Mouse (Mus musculus): Measurements from ENCODE around the gene Pcp4. TPM values are rescaled to one million over a fixed set of nuclear protein-coding genes. Genes with fewer than 3 reads are reported as not detected.

Pcp4 gene
- polyA plus RNA-seq, 1 experiment from 2014 or later = 0.59 TPM

- WGBS = 9% methylated on average over 8 of the region's 8 CpGs
- H3K4me1 ChIP-seq (replicated peaks) = peaks cover 31% of the 10 kb centered on the region
- no peak overlapping the region for H3K9ac ChIP-seq
- peak overlapping the region; percentile 47 for H3K4me2 ChIP-seq
- peak; percentile 91 for ATAC-seq (replicated peaks; ENCODE audit: insufficient number of reproducible peaks, insufficient read depth, low FRiP score, low read depth)
- H3K36me3 ChIP-seq = no peaks in the 10 kb centered on the region
- no peak overlapping the region for H3K4me3 ChIP-seq
- H3K9me3 ChIP-seq (replicated peaks) = no peaks in the 10 kb centered on the region
- peaks cover 58% of the 10 kb centered on the region for H3K27me3 ChIP-seq
- H3K27ac ChIP-seq = peak overlapping the region; percentile 58
Observed at GRCm38 (mm10) chr16:96533710-96534109, 66.3 kb downstream of the Pcp4 start.

GRCm38 (mm10) chr16:96535271-96535670 lies 67.9 kb downstream of the Pcp4 start:
- 83% methylated on average over 4 of the region's 4 CpGs for WGBS
- no peak overlapping the region for H3K9ac ChIP-seq
- no peaks in the 10 kb centered on the region for H3K36me3 ChIP-seq
- H3K9me3 ChIP-seq (replicated peaks) = no peaks in the 10 kb centered on the region
- H3K4me3 ChIP-seq = no peak overlapping the region
- no peak overlapping the region for H3K4me2 ChIP-seq
- H3K27me3 ChIP-seq = peaks cover 64% of the 10 kb centered on the region
- no peak overlapping the region for H3K27ac ChIP-seq
- H3K4me1 ChIP-seq (replicated peaks) = peaks cover 27% of the 10 kb centered on the region
- no peak for ATAC-seq (replicated peaks; ENCODE audit: insufficient number of reproducible peaks, insufficient read depth, low FRiP score, low read depth)

- no peaks in the 10 kb centered on the region for H3K9me3 ChIP-seq (replicated peaks)
- H3K4me1 ChIP-seq (replicated peaks) = peaks cover 21% of the 10 kb centered on the region
- peaks cover 57% of the 10 kb centered on the region for H3K27me3 ChIP-seq
- H3K9ac ChIP-seq = no peak overlapping the region
- ATAC-seq (replicated peaks; ENCODE audit: insufficient number of reproducible peaks, insufficient read depth, low FRiP score, low read depth) = no peak
- H3K36me3 ChIP-seq = no peaks in the 10 kb centered on the region
- H3K4me3 ChIP-seq = no peak overlapping the region
- no peak overlapping the region for H3K27ac ChIP-seq
- H3K4me2 ChIP-seq = no peak overlapping the region
Observed at GRCm38 (mm10) chr16:96536426-96536825, 69.0 kb downstream of the Pcp4 start.

- Histone ChIP-seq H3K4me3 (no peak overlapping the region), H3K9ac (no peak overlapping the region), H3K27ac (no peak overlapping the region), H3K4me1 (replicated peaks) (peaks cover 6% of the 10 kb centered on the region), H3K4me2 (no peak overlapping the region), H3K9me3 (replicated peaks) (no peaks in the 10 kb centered on the region), H3K27me3 (peaks cover 44% of the 10 kb centered on the region), H3K36me3 (no peaks in the 10 kb centered on the region)
- no peak for ATAC-seq (replicated peaks; ENCODE audit: insufficient number of reproducible peaks, insufficient read depth, low FRiP score, low read depth)
- 69% methylated on average over 4 of the region's 4 CpGs for WGBS
Observed at GRCm38 (mm10) chr16:96539091-96539490, 71.7 kb downstream of the Pcp4 start.

- H3K27ac ChIP-seq = no peak overlapping the region
- 62% methylated on average over 2 of the region's 2 CpGs for WGBS
- no peak overlapping the region for H3K9ac ChIP-seq
- no peaks in the 10 kb centered on the region for H3K9me3 ChIP-seq (replicated peaks)
- no peak overlapping the region for H3K4me2 ChIP-seq
- no peaks in the 10 kb centered on the region for H3K36me3 ChIP-seq
- ATAC-seq (replicated peaks; ENCODE audit: insufficient number of reproducible peaks, insufficient read depth, low FRiP score, low read depth) = no peak
- peaks cover 26% of the 10 kb centered on the region for H3K27me3 ChIP-seq
- no peak overlapping the region for H3K4me3 ChIP-seq
- H3K4me1 ChIP-seq (replicated peaks) = no peaks in the 10 kb centered on the region
Observed at GRCm38 (mm10) chr16:96541056-96541455, 73.7 kb downstream of the Pcp4 start.

GRCm38 (mm10) chr16:96552680-96553079 lies 85.3 kb downstream of the Pcp4 start:
- Histone ChIP-seq H3K36me3 (no peaks in the 10 kb centered on the region), H3K4me2 (no peak overlapping the region), H3K4me3 (no peak overlapping the region), H3K9ac (no peak overlapping the region), H3K27me3 (no peaks in the 10 kb centered on the region), H3K4me1 (replicated peaks) (no peaks in the 10 kb centered on the region), H3K9me3 (replicated peaks) (no peaks in the 10 kb centered on the region), H3K27ac (no peak overlapping the region)
- ATAC-seq (replicated peaks; ENCODE audit: insufficient number of reproducible peaks, insufficient read depth, low FRiP score, low read depth) = no peak
- WGBS = 75% methylated on average over 2 of the region's 2 CpGs

- 67% methylated on average over 4 of the region's 4 CpGs for WGBS
- no peak overlapping the region for H3K27ac ChIP-seq
- no peak overlapping the region for H3K9ac ChIP-seq
- H3K36me3 ChIP-seq = no peaks in the 10 kb centered on the region
- no peak overlapping the region for H3K4me2 ChIP-seq
- no peaks in the 10 kb centered on the region for H3K4me1 ChIP-seq (replicated peaks)
- no peaks in the 10 kb centered on the region for H3K27me3 ChIP-seq
- H3K9me3 ChIP-seq (replicated peaks) = no peaks in the 10 kb centered on the region
- no peak overlapping the region for H3K4me3 ChIP-seq
- ATAC-seq (replicated peaks; ENCODE audit: insufficient number of reproducible peaks, insufficient read depth, low FRiP score, low read depth) = no peak
Observed at GRCm38 (mm10) chr16:96555412-96555811, 88.0 kb downstream of the Pcp4 start.

GRCm38 (mm10) chr16:96556621-96557020 lies 89.2 kb downstream of the Pcp4 start:
- Histone ChIP-seq H3K9me3 (replicated peaks) (no peaks in the 10 kb centered on the region), H3K36me3 (no peaks in the 10 kb centered on the region), H3K4me1 (replicated peaks) (no peaks in the 10 kb centered on the region), H3K4me2 (no peak overlapping the region), H3K27ac (no peak overlapping the region), H3K9ac (no peak overlapping the region), H3K27me3 (no peaks in the 10 kb centered on the region), H3K4me3 (no peak overlapping the region)
- no peak for ATAC-seq (replicated peaks; ENCODE audit: insufficient number of reproducible peaks, insufficient read depth, low FRiP score, low read depth)
- WGBS = 55% methylated on average over 3 of the region's 3 CpGs

- Histone ChIP-seq H3K4me3 (no peak overlapping the region), H3K27ac (no peak overlapping the region), H3K27me3 (no peaks in the 10 kb centered on the region), H3K9ac (no peak overlapping the region), H3K4me1 (replicated peaks) (no peaks in the 10 kb centered on the region), H3K4me2 (no peak overlapping the region), H3K9me3 (replicated peaks) (no peaks in the 10 kb centered on the region), H3K36me3 (no peaks in the 10 kb centered on the region)
- no peak for ATAC-seq (replicated peaks; ENCODE audit: insufficient number of reproducible peaks, insufficient read depth, low FRiP score, low read depth)
- WGBS = 97% methylated on average over 1 of the region's 1 CpGs
Observed at GRCm38 (mm10) chr16:96558341-96558740, 90.9 kb downstream of the Pcp4 start.

- Histone ChIP-seq H3K4me3 (no peak overlapping the region), H3K27ac (no peak overlapping the region), H3K27me3 (no peaks in the 10 kb centered on the region), H3K9me3 (replicated peaks) (no peaks in the 10 kb centered on the region), H3K4me2 (no peak overlapping the region), H3K4me1 (replicated peaks) (no peaks in the 10 kb centered on the region), H3K9ac (no peak overlapping the region), H3K36me3 (no peaks in the 10 kb centered on the region)
- no peak for ATAC-seq (replicated peaks; ENCODE audit: insufficient number of reproducible peaks, insufficient read depth, low FRiP score, low read depth)
Observed at GRCm38 (mm10) chr16:96559796-96560195, 92.4 kb downstream of the Pcp4 start.

GRCm38 (mm10) chr16:96563350-96564257 lies 96.2 kb downstream of the Pcp4 start:
- no peak overlapping the region for H3K4me3 ChIP-seq
- no peaks in the 10 kb centered on the region for H3K4me1 ChIP-seq (replicated peaks)
- ATAC-seq (replicated peaks; ENCODE audit: insufficient number of reproducible peaks, insufficient read depth, low FRiP score, low read depth) = no peak
- H3K9me3 ChIP-seq (replicated peaks) = no peaks in the 10 kb centered on the region
- no peak overlapping the region for H3K9ac ChIP-seq
- H3K27me3 ChIP-seq = no peaks in the 10 kb centered on the region
- 80% methylated on average over 8 of the region's 8 CpGs for WGBS
- no peaks in the 10 kb centered on the region for H3K36me3 ChIP-seq
- no peak overlapping the region for H3K4me2 ChIP-seq
- no peak overlapping the region for H3K27ac ChIP-seq

- Histone ChIP-seq H3K27ac (no peak overlapping the region), H3K9ac (no peak overlapping the region), H3K4me1 (replicated peaks) (no peaks in the 10 kb centered on the region), H3K4me2 (no peak overlapping the region), H3K9me3 (replicated peaks) (no peaks in the 10 kb centered on the region), H3K27me3 (no peaks in the 10 kb centered on the region), H3K36me3 (no peaks in the 10 kb centered on the region), H3K4me3 (no peak overlapping the region)
- no peak for ATAC-seq (replicated peaks; ENCODE audit: insufficient number of reproducible peaks, insufficient read depth, low FRiP score, low read depth)
- 46% methylated on average over 3 of the region's 3 CpGs for WGBS
Observed at GRCm38 (mm10) chr16:96567428-96567827, 100.0 kb downstream of the Pcp4 start.
